Mouse (Mus musculus): Measurements from ENCODE around the gene Tmem120b.

DNA sequence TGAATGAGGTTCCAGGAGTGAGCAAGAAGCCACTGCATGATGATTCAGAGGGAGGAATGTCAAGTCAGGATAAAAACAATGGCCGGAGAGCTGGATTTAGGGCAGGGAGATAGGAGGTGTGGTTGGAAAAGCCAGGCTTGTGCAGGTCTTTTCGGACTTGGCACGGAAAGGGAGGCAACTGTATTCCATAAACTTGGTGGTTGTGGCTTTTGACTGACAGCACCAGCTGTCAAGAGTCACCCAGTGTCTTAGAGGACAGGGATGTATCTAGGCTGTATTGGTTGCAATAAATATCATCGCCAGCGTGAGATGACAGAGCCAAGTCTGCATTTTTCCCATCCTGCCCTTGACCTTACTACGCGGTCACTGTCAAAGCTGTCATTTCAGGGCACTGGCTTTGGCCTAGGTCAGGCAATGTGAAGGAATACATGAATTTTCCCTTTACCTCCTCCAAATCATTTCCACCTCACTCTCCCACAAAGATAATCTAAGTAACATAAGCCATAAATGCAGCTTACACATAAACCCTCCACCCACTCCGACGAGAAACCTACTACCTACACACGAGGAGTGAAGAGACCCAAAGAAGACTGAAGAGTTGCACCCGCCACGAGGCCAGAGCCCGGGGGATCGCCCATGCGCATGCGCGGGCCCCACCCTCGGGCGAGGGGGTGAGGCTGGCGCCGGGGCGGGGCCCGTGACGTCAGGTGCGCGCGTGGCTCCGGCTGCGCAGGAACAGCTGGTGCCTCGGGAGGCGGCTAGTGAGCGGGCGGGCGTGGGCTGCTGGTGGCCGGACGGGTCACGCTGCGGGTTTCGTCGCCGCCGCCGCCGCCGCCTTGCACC lies 7.6 kb downstream of the Tmem120b start:
- TF ChIP-seq POLR2A (IDR thresholded peaks at IDR 0.05; ENCODE audit: insufficient read depth, low read depth, low read length) (peak; percentile 81), CTCF (IDR thresholded peaks at IDR 0.05) (no peak), EP300 (IDR thresholded peaks at IDR 0.05; ENCODE audit: insufficient read depth, low read depth, low read length) (0 out of 2 replicates have a peak, but pooled peaks have one; percentile 17)

Measured in heart, adult 2 months (tissue).